Mouse (Mus musculus): Measurements from ENCODE around the gene Slc24a5. TPM values are rescaled to one million over a fixed set of nuclear protein-coding genes. Genes with fewer than 3 reads are reported as not detected.
"Not testable (repeated sequence)": the region's sequence is repeated elsewhere in the genome, so short reads cannot be mapped to it uniquely, and the experiment has no call there.

Gene Slc24a5
- polyA plus RNA-seq, 1 experiment from 2014 or later: 4.4 TPM

DNA sequence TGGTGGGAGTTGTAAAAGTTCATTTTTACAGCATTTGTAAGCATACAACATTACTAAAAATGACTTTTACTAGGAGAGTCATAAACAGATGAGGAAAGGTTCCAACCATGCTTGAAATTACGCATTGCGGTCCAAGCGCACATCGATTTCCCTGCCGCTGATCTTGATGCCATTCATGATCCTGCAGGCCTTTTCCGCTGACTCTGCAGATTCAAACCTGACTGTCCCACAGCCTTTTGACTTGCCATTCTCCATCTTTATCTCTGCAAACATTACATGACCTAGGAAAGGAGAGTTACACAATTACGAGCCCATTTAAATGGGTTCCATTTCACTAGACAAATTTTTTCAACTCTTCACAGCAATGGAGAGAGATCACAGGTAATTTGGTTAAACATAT is 20.8 kb downstream of the Slc24a5 start:
- Histone ChIP-seq H3K4me1 (replicated peaks; ENCODE audit: control insufficient read depth, insufficient read depth, low read length) (no peaks in the 10 kb centered on the region), H3K27ac (ENCODE audit: low read depth) (no peak overlapping the region), H3K36me3 (ENCODE audit: control insufficient read depth, insufficient read depth, low read length) (peaks cover 70% of the 10 kb centered on the region), H3K27me3 (replicated peaks; ENCODE audit: control insufficient read depth, insufficient read depth, low read length) (no peaks in the 10 kb centered on the region), H3K9ac (ENCODE audit: low read length) (no peak overlapping the region), H3K4me3 (ENCODE audit: low read depth, low read length) (no peak overlapping the region), H3K9me3 (ENCODE audit: control insufficient read depth, low read length) (no peaks in the 10 kb centered on the region), H3K4me2 (ENCODE audit: low read length) (no peak overlapping the region)
- WGBS: 95% methylated on average over 7 of the region's 7 CpGs
- ATAC-seq (replicated peaks; ENCODE audit: low FRiP score, low TSS enrichment, low read depth) (no peak), DNase-seq (ENCODE audit: low spot score) (no peak)

DNA sequence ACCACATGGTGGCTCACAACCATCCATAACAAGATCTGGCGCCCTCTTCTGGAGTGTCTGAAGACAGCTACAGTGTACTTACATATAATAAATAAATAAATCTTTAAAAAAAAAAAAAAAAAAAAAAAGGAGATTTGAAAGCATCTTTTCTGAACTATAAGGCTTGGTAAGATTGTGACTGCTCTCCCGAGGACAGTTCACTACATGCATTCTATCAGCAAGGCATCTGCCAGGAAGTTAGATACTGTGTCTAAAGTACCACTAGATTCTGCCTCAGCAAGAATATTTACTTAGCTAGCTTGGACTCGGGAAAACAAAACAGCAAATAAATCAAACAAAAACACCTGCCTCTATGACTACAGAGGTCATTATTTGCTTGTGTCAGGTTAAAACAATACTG is 24.2 kb downstream of the Slc24a5 start:
- H3K27ac ChIP-seq (ENCODE audit: low read depth); H3K4me1 ChIP-seq (replicated peaks; ENCODE audit: control insufficient read depth, insufficient read depth, low read length); H3K9ac ChIP-seq (ENCODE audit: low read length); DNase-seq (ENCODE audit: low spot score); H3K4me2 ChIP-seq (ENCODE audit: low read length); H3K27me3 ChIP-seq (replicated peaks; ENCODE audit: control insufficient read depth, insufficient read depth, low read length); H3K4me3 ChIP-seq (ENCODE audit: low read depth, low read length); H3K9me3 ChIP-seq (ENCODE audit: control insufficient read depth, low read length); ATAC-seq (replicated peaks; ENCODE audit: low FRiP score, low TSS enrichment, low read depth): not testable (repeated sequence)
- 83% methylated on average over 3 of the region's 3 CpGs for WGBS
- peaks cover 67% of the 10 kb centered on the region for H3K36me3 ChIP-seq (ENCODE audit: control insufficient read depth, insufficient read depth, low read length)

DNA sequence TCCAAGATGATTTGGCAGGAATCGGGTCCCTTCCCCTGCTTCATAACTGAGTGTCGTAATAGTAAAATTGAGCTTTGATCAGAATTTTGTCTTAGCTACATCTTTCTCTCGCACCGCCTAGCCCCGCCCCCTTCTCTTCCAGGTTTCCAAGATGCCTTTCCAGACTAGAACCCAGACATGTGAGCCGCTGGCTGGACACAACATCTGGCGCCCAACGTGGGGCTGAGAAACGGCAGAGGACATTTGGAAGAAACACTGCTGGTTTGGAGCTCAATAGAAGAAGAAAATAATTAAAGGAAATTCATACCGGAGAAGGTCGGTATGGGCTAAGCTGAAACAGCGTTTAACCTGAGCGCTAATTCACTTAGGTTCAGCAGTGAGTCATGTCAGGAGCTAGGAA is 36.6 kb downstream of the Slc24a5 start:
- not testable (repeated sequence) for H3K27me3 ChIP-seq (replicated peaks; ENCODE audit: control insufficient read depth, insufficient read depth, low read length); H3K9ac ChIP-seq (ENCODE audit: low read length); H3K4me3 ChIP-seq (ENCODE audit: low read depth, low read length); H3K4me2 ChIP-seq (ENCODE audit: low read length); H3K4me1 ChIP-seq (replicated peaks; ENCODE audit: control insufficient read depth, insufficient read depth, low read length); H3K9me3 ChIP-seq (ENCODE audit: control insufficient read depth, low read length); DNase-seq (ENCODE audit: low spot score); ATAC-seq (replicated peaks; ENCODE audit: low FRiP score, low TSS enrichment, low read depth); H3K27ac ChIP-seq (ENCODE audit: low read depth)
- WGBS: 97% methylated on average over 13 of the region's 13 CpGs
- peaks cover 71% of the 10 kb centered on the region for H3K36me3 ChIP-seq (ENCODE audit: control insufficient read depth, insufficient read depth, low read length)

DNA sequence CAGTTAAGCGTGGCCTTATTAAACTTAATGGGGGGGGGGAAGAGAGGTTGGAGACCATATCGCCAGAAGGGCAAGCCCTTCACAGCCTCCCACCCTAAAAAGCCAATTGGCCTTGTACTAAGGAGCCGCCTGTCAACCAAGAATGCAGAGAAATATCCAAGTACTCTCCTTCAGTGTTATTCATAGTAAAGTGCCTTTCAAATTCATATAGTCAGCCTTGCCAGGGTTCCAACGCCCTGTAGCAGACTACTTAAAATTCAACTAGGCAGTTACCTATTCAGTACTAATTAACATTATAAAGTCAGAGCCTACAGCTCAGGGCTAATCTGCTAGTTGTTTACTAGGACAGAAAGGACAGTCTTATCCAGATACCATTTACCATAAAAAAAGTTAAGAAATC is 38.6 kb downstream of the Slc24a5 start:
- 96% methylated on average over 4 of the region's 4 CpGs for WGBS
- H3K4me2 ChIP-seq (ENCODE audit: low read length); H3K9ac ChIP-seq (ENCODE audit: low read length); H3K27ac ChIP-seq (ENCODE audit: low read depth); H3K9me3 ChIP-seq (ENCODE audit: control insufficient read depth, low read length); H3K27me3 ChIP-seq (replicated peaks; ENCODE audit: control insufficient read depth, insufficient read depth, low read length); H3K4me3 ChIP-seq (ENCODE audit: low read depth, low read length); ATAC-seq (replicated peaks; ENCODE audit: low FRiP score, low TSS enrichment, low read depth); DNase-seq (ENCODE audit: low spot score); H3K4me1 ChIP-seq (replicated peaks; ENCODE audit: control insufficient read depth, insufficient read depth, low read length): not testable (repeated sequence)
- peaks cover 63% of the 10 kb centered on the region for H3K36me3 ChIP-seq (ENCODE audit: control insufficient read depth, insufficient read depth, low read length)

DNA sequence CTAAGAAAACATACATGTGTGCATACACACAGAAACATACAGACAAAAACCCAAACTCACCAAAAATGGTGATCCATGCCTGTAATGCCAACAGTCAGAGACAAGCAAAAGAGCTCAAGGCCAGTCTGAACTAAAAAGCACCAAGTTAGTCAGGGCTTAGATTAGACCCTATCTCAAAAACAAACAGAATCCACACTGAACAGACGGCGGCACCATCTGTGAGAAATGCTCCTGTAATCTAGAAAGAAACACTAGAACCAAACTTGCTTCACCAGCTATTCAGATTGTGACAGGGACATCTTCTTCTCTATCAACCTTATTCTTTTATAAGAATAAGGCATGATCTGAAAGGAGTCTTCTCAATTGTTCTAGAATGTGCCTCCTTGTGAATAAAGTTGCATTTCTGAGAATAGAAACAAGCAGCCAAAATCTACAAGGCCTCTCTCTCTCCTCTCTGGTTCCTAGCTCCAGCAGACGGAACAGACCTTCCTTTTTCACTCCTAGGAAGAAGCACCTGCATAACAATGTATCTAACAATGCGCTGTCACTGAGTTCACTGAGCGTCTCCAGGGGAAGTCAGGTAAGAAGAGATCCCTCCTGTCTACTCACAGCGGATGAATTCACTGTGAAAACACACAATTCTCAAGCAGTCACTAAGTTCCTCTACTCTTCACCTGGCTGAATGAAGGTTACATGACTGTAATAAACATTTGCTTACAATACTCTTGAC is 51.6 kb downstream of the Slc24a5 start:
- WGBS: 72% methylated on average over 6 of the region's 6 CpGs
- H3K27ac ChIP-seq (ENCODE audit: low read depth): no peak overlapping the region

GRCm38 (mm10) chr2:125122288-125122623 is 54.3 kb downstream of the Slc24a5 start:
- Histone ChIP-seq H3K4me2 (ENCODE audit: low read length) (peak overlapping the region; percentile 82), H3K27me3 (replicated peaks; ENCODE audit: control insufficient read depth, insufficient read depth, low read length) (no peaks in the 10 kb centered on the region), H3K9ac (ENCODE audit: low read length) (peak overlapping the region; percentile 94), H3K4me1 (replicated peaks; ENCODE audit: control insufficient read depth, insufficient read depth, low read length) (peaks cover 11% of the 10 kb centered on the region), H3K36me3 (ENCODE audit: control insufficient read depth, insufficient read depth, low read length) (no peaks in the 10 kb centered on the region; the same call in 1 of the 2 replicates), H3K27ac (ENCODE audit: low read depth) (peak overlapping the region; percentile 84; the same call in 1 of the 2 replicates), H3K9me3 (ENCODE audit: control insufficient read depth, low read length) (no peaks in the 10 kb centered on the region), H3K4me3 (ENCODE audit: low read depth, low read length) (peak overlapping the region; percentile 68)
- 4% methylated on average over 4 of the region's 4 CpGs for WGBS
- ATAC-seq (replicated peaks; ENCODE audit: low FRiP score, low TSS enrichment, low read depth): no peak
- DNase-seq (ENCODE audit: low spot score): peak; percentile 51

More for the DNA sequence above, 51.6 kb downstream of the Slc24a5 start:
- ATAC-seq (replicated peaks; ENCODE audit: low FRiP score, low TSS enrichment, low read depth) (no peak), DNase-seq (ENCODE audit: low spot score) (no peak)
- Histone ChIP-seq H3K4me2 (ENCODE audit: low read length) (no peak overlapping the region), H3K36me3 (ENCODE audit: control insufficient read depth, insufficient read depth, low read length) (peaks cover 17% of the 10 kb centered on the region; the same call in 1 of the 2 replicates), H3K9me3 (ENCODE audit: control insufficient read depth, low read length) (no peaks in the 10 kb centered on the region), H3K9ac (ENCODE audit: low read length) (no peak overlapping the region), H3K27me3 (replicated peaks; ENCODE audit: control insufficient read depth, insufficient read depth, low read length) (no peaks in the 10 kb centered on the region), H3K4me3 (ENCODE audit: low read depth, low read length) (no peak overlapping the region), H3K4me1 (replicated peaks; ENCODE audit: control insufficient read depth, insufficient read depth, low read length) (peaks cover 11% of the 10 kb centered on the region)

DNA sequence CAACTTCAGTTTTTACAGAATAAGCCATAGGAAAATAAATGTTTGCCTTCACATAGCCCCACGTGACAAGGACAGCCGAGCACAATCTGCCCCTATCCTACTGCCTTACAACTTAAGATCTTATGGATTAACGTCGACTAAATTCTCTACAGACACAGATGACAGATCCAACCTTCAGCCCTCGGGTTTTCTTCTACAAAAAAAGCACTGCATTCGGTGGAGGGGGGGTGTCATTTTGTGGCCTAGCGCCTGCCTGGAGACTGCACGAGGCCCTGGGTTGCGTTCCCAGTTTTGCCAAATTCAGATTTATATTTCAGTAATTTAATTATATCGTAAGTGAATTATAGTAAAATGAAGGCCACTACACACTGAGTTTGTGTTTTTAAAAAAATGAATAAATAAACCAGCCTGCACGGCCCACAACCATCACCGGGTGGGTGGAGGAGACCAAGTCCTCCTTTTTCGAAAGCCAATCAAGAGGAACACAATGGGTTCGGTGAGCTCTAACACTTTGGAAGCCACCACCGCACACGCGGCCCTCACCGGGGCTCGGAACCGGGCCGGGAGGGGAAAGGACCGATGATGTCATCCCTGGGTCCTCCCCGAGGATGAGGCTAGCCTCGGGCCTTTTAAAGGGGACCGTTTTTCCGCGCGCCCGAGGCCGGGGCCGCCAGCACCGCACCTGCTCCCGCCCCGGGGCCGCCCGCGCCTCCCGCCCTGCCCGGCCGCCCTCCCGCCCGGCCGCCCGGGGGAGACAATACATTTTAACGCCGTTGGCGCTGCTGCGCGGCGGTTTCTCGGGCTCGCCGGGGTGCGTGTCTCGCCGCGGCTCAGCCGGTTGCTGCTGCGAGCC is 54.9 kb downstream of the Slc24a5 start:
- Histone ChIP-seq H3K4me3 (ENCODE audit: low read depth, low read length) (peak overlapping the region; percentile 68), H3K4me1 (replicated peaks; ENCODE audit: control insufficient read depth, insufficient read depth, low read length) (peaks cover 11% of the 10 kb centered on the region), H3K4me2 (ENCODE audit: low read length) (peak overlapping the region; percentile 82), H3K27ac (ENCODE audit: low read depth) (peak overlapping the region; percentile 84), H3K36me3 (ENCODE audit: control insufficient read depth, insufficient read depth, low read length) (no peaks in the 10 kb centered on the region; the same call in 1 of the 2 replicates), H3K27me3 (replicated peaks; ENCODE audit: control insufficient read depth, insufficient read depth, low read length) (no peaks in the 10 kb centered on the region), H3K9ac (ENCODE audit: low read length) (peak overlapping the region; percentile 94), H3K9me3 (ENCODE audit: control insufficient read depth, low read length) (no peaks in the 10 kb centered on the region)
- ATAC-seq (replicated peaks; ENCODE audit: low FRiP score, low TSS enrichment, low read depth) (peak; percentile 81), DNase-seq (ENCODE audit: low spot score) (peak; percentile 85)
- under 1% methylated on average over 58 of the region's 59 CpGs for WGBS

GRCm38 (mm10) chr2:125123477-125123852 is 55.5 kb downstream of the Slc24a5 start, which contains the start of gene Myef2:
Gene Myef2 (minus strand): TSS chr2:125123661.
- no peaks in the 10 kb centered on the region for H3K9me3 ChIP-seq (ENCODE audit: control insufficient read depth, low read length)
- H3K27me3 ChIP-seq (replicated peaks; ENCODE audit: control insufficient read depth, insufficient read depth, low read length): no peaks in the 10 kb centered on the region
- H3K4me2 ChIP-seq (ENCODE audit: low read length): peak within 1 kb of the TSS; percentile 82
- peaks cover 11% of the 10 kb centered on the region for H3K4me1 ChIP-seq (replicated peaks; ENCODE audit: control insufficient read depth, insufficient read depth, low read length)
- H3K9ac ChIP-seq (ENCODE audit: low read length): peak within 1 kb of the TSS; percentile 94
- peak within 1 kb of the TSS; percentile 68 for H3K4me3 ChIP-seq (ENCODE audit: low read depth, low read length)
- DNase-seq (ENCODE audit: low spot score): peak; percentile 92
- peak; percentile 90 for ATAC-seq (replicated peaks; ENCODE audit: low FRiP score, low TSS enrichment, low read depth)
- H3K36me3 ChIP-seq (ENCODE audit: control insufficient read depth, insufficient read depth, low read length): no peaks in the 10 kb centered on the region; the same call in 1 of the 2 replicates
- H3K27ac ChIP-seq (ENCODE audit: low read depth): peak within 1 kb of the TSS; percentile 84
- 2% methylated on average over 33 of the region's 48 CpGs for WGBS

Measured in intestine, embryonic 14.5 days (tissue).